Mouse (Mus musculus) kidney, adult 2 months (tissue): ENCODE measurements around the gene Krt81.

Experiments
- CTCF ChIP-seq: fragments of 200-500 bp; conservative IDR thresholded peaks from 2 replicates; pipeline ENCODE4 v1.5.1; 2011; ENCODE audit warnings: low read depth, mild to moderate bottlenecking, control low read depth, low read length, moderate library complexity, mixed read lengths; ENCODE audit not compliant: insufficient read depth, insufficient read length
- POLR2A ChIP-seq: fragments of 200-500 bp; IDR thresholded peaks from one replicate; pipeline ENCODE4 v1.6.1; 2011; ENCODE audit warnings: low read depth, low read length, control low read depth

- TF ChIP-seq CTCF (no peak), POLR2A (no peak)
Observed at GRCm38 (mm10) chr15:101424914-101425313, 38.6 kb downstream of the Krt81 start.
